Mouse (Mus musculus) kidney, postnatal 14 days (tissue): ENCODE data around the gene Ifit2.
"Not testable (repeated sequence)": the region's sequence is repeated elsewhere in the genome, so short reads cannot be mapped to it uniquely, and the experiment has no call there.

Source experiments
- DNase-seq: peaks from one replicate; pipeline ENCODE4 v3.0.0; 2022; ENCODE audit warnings: mixed read lengths

The Ifit2 gene

GRCm38 (mm10) chr19:34599250-34599649 lies 48.8 kb downstream of the Ifit2 start:
- DNase-seq, result not testable (repeated sequence)

DNA sequence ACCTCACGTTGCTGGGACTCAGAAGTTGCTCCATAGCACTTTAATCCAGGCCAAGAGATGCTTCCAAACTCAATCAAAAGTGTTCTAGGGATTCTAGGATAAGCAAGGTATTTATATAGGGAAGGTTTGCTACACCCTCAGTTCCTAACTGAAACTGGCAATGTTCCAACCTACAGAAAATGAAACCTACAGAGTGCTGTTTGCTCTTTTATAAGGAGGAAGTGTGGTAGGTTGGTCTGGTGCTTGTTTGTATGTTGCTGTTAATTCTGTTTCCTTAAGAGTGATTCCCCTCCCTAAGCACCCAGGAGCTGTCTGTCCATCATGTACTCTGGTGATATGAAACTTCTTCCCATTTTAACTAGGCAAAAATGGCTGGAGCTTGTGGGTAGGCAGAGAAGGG lies 51.4 kb downstream of the Ifit2 start, which contains the start of gene Ifit1bl1:
Gene Ifit1bl1 (minus strand): TSS at position 69 of the 400 bp plus-strand sequence.
- not testable (repeated sequence) for DNase-seq

GRCm38 (mm10) chr19:34605472-34605871 lies 55.0 kb downstream of the Ifit2 start:
- no peak for DNase-seq

DNA sequence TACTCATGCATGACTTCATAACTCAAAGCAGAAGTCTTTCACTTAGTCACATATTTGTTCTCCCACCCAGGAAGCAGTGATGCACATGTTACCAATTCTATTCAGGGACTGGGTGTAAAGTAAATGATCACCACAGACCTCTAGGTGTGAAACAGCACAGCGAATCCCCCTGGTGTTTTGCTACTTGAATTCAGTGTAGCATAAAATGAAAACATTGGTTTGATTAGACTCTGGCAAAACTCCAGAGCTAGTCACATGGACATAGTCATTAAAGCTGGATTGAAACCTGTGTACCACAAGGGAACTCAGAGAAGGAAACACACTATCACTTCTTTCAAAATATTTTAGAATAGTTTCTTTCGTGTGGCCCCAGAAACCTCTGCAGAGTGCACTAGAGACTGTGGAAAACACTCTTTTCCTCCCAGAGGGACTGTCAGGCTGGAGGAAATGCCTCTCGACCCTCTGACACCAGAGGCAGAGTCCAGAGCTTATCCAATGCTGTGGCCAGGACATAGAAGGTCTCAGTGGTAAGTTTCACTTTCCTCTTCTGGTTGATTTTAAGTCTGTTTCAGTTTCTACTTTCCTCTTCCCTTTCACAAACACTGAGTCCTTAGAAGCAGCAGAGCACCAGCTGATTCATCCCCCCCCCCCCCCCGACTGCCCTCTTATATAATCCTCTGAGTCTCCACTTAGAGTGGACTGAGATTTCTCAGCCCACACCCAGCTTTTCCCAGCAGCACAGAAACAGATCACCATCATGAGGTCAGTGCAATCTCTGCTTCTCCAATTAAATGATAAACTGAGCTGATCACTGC lies 57.0 kb downstream of the Ifit2 start, which contains the start of gene Ifit3b:
Gene Ifit3b (plus strand): TSS at position 734 of the 815 bp plus-strand sequence.
- peak; percentile 79 for DNase-seq

GRCm38 (mm10) chr19:34610118-34610517 lies 59.6 kb downstream of the Ifit2 start:
- not testable (repeated sequence) for DNase-seq

DNA sequence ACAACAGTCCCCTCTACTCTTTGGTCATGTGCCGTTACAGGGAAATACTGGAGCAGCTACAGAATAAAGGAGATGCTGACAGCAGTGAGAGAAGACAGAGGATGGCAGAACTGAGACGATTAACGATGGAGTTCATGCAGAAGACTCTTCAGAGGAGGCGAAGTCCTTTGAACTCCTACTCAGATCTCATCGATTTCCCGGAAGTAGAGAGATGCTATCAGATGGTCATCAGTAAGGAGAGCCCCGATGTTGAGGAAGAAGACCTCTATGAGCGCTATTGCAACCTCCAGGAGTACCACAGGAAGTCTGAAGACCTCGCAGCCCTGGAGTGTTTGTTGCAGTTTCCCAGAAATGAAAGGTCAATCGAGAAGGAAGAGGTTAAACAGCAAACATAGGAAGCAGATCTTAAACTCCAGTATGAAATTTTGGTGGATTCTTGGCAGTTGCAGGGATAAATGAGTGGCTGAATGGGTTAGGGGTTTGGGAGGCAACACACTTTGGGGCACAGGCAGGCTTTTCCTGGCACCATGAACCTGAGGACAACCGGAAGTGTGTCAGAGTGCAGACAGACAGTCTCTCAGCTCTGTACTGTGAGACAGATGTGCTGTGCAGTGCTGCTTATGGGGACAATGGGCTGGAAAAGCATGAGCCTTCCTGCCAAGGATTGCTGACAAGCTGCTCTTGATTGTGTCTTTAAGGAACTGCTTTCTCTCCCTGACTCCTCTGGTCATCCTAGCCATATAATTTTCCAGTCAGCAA lies 61.9 kb downstream of the Ifit2 start:
- DNase-seq, result not testable (repeated sequence)

DNA sequence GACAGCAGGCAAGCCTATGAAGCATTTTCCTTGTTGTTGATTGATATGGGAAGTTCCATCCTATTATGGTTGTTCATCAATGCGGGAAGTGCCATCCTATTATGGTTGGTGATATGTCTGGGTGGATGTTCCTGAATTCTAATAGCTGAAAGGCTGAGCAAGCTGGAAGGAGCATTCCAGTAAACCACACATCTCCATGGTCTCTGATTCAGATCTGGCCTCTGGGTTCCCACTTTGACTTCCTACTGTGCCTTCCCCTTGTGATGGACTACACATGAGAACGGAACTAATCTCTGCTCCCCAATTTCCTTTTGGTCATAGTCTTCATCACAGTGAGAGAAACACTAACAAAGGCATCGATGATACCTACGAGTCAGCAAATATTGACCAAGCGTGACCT lies 70.4 kb downstream of the Ifit2 start:
- DNase-seq, result no peak

DNA sequence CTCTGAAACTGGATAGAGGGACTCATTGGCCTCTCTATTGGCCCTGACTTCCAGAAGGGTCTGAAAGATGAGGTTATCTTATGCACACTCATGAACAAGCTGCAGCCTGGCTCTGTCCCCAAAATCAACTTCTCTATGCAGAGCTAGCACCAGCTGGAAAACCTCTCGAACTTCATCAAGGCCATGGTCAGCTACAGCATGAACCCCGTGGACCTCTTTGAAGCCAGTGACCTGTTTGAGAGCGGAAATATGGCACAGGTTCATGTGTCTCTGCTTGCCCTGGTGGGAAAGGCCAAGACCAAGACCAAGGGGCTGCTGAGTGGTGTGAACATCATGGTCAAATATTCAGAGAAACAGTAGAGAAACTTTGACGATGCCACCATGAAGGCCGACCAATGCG lies 73.3 kb downstream of the Ifit2 start:
- no peak for DNase-seq

DNA sequence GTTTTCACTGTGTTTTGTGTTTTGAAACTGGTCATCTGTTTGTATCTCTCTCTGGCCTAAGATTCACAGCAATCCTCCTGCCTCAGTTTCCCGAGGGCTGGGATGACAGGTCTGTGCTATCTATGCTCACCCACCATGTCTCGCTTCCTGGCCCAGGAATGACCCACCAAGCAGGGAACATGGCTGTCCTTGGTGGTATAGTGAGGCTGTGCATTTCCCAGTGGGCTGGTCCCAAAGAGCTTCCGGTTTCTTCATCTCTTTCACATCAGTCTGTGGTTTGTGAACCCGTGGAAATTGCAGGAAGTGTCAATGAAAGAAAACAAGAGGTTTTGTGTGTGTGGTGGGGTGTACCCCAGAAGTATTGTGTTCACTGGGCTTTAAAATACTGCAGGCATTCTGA lies 74.2 kb downstream of the Ifit2 start:
- no peak for DNase-seq
